Mouse (Mus musculus) right cerebral cortex, postnatal 4 days (tissue): ENCODE data around the gene Olfr308.
"Not testable (repeated sequence)": the region's sequence is repeated elsewhere in the genome, so short reads cannot be mapped to it uniquely, and the experiment has no call there.

Source experiments
- DNase-seq: peaks from one replicate; pipeline ENCODE4 v3.0.0-alpha.2; 2022

Gene Olfr308

GRCm38 (mm10) chr7:86325530-86325929 lies at the start of gene Olfr308:
TSS of gene Olfr308 (minus strand) at chr7:86325630.
- DNase-seq = no peak

GRCm38 (mm10) chr7:86366828-86367227 lies 41.4 kb upstream of the Olfr308 start, which contains the start of gene Olfr305:
TSS of gene Olfr305 (minus strand) at chr7:86366928.
- no peak for DNase-seq

GRCm38 (mm10) chr7:86346296-86346695 lies 20.9 kb upstream of the Olfr308 start:
- DNase-seq = not testable (repeated sequence)

GRCm38 (mm10) chr7:86344253-86344652 lies 18.8 kb upstream of the Olfr308 start:
- no peak for DNase-seq

- DNase-seq = no peak
Measured at GRCm38 (mm10) chr7:86342881-86343565, 17.6 kb upstream of the Olfr308 start.

GRCm38 (mm10) chr7:86337486-86337885 lies 12.1 kb upstream of the Olfr308 start, which contains the start of gene Olfr307:
TSS of gene Olfr307 (minus strand) at chr7:86337586.
- DNase-seq = no peak

GRCm38 (mm10) chr7:86321323-86321722 lies 4.1 kb downstream of the Olfr308 start:
- no peak for DNase-seq

GRCm38 (mm10) chr7:86313608-86314007 lies 11.8 kb downstream of the Olfr308 start, which contains the start of gene Olfr309:
TSS of gene Olfr309 (minus strand) at chr7:86313708.
- no peak for DNase-seq

- no peak for DNase-seq
Measured at GRCm38 (mm10) chr7:86277072-86277471, 48.4 kb downstream of the Olfr308 start, which contains the start of gene Olfr310. TSS of gene Olfr310 (minus strand) at chr7:86277172.
